14 mouse cellular contexts compared by ENCODE assay signal in genomic region chr10:62138040-62138439, GRCm38 (mm10). TPM values are rescaled to one million over a fixed set of nuclear protein-coding genes. Genes with fewer than 3 reads are reported as not detected.
A peak's percentile ranks its signal among the peaks of the same experiment; 100 is the strongest.
DNase-seq lines count a peak whose midpoint lies in the region; ATAC-seq and TF ChIP-seq lines count a peak whose summit lies in the region.
"Had no signal": no experiment of that assay in that cellular context is flagged by ENCODE, and none has a peak within 500 bp of the region (broad histone marks: within the 10 kb centered on the region; RNA-seq: fewer than 3 reads in every experiment).

No protein-coding gene starts in this region.

- peak; percentile 65 for DNase-seq in intestine, embryonic 14.5 days (ENCODE audit: low spot score)
- peak; percentile 70 for DNase-seq in testis, postnatal 10 days (ENCODE audit: low spot score)
- no peak for DNase-seq in testis, postnatal 14 days (ENCODE audit: low spot score)
- DNase-seq in embryonic facial prominence, embryonic 14.5 days (ENCODE audit: low spot score): peak; percentile 70
- no peak for DNase-seq in layer of hippocampus, postnatal 14 days (ENCODE audit: low spot score in 2 of 2)
- no peak for DNase-seq in layer of hippocampus, adult 2 months (ENCODE audit: low spot score in 2 of 2)
- DNase-seq: cerebellum, adult 18-20 months; layer of hippocampus, postnatal 36 days; thymus, postnatal 4 days had no signal

- H3K27me3 ChIP-seq in intestine, embryonic 14.5 days (replicated peaks; ENCODE audit: control insufficient read depth, insufficient read depth, low read length): peaks cover 49% of the 10 kb centered on the region
- peaks cover 36% of the 10 kb centered on the region for H3K27me3 ChIP-seq in intestine, embryonic 16.5 days (replicated peaks; ENCODE audit: control insufficient read depth, insufficient read depth, low read length)
- H3K27me3 ChIP-seq in embryonic facial prominence, embryonic 14.5 days (replicated peaks; ENCODE audit: control insufficient read depth, insufficient read depth, low read length): peaks cover 54% of the 10 kb centered on the region

- H3K4me2 ChIP-seq in intestine, embryonic 14.5 days (ENCODE audit: low read length): no peak overlapping the region
- H3K4me2 ChIP-seq in intestine, embryonic 16.5 days (ENCODE audit: low read depth, low read length): no peak overlapping the region
- H3K4me2 ChIP-seq in embryonic facial prominence, embryonic 14.5 days (ENCODE audit: low read depth, low read length): no peak overlapping the region
- H3K4me2 ChIP-seq: intestine, embryonic 15.5 days had no signal

- 14% methylated on average over 3 of the region's 3 CpGs for WGBS in intestine, embryonic 14.5 days
- WGBS in intestine, embryonic 16.5 days: 16% methylated on average over 3 of the region's 3 CpGs
- WGBS in embryonic facial prominence, embryonic 14.5 days: 11% methylated on average over 3 of the region's 3 CpGs

- H3K9me3 ChIP-seq in intestine, embryonic 14.5 days (ENCODE audit: control insufficient read depth, low read length): no peaks in the 10 kb centered on the region
- H3K9me3 ChIP-seq in intestine, embryonic 16.5 days (ENCODE audit: control insufficient read depth, low read length): no peaks in the 10 kb centered on the region
- no peaks in the 10 kb centered on the region for H3K9me3 ChIP-seq in embryonic facial prominence, embryonic 14.5 days (ENCODE audit: control insufficient read depth, low read length)
- H3K9me3 ChIP-seq: intestine, embryonic 15.5 days had no signal

- no peak overlapping the region for H3K27ac ChIP-seq in intestine, embryonic 14.5 days (ENCODE audit: low read depth)
- H3K27ac ChIP-seq in intestine, embryonic 16.5 days (ENCODE audit: low read length): no peak overlapping the region
- no peak overlapping the region for H3K27ac ChIP-seq in embryonic facial prominence, embryonic 14.5 days (replicated peaks; ENCODE audit: low read depth, low read length)
- H3K27ac ChIP-seq in layer of hippocampus, adult 2 months: no peak overlapping the region
- H3K27ac ChIP-seq: intestine, embryonic 15.5 days; macrophage had no signal

- peaks cover 2% of the 10 kb centered on the region; the same call in 1 of the 2 replicates for H3K4me1 ChIP-seq in intestine, embryonic 14.5 days (replicated peaks; ENCODE audit: control insufficient read depth, insufficient read depth, low read length)
- no peaks in the 10 kb centered on the region for H3K4me1 ChIP-seq in intestine, embryonic 16.5 days (ENCODE audit: control insufficient read depth, insufficient read depth, low read length)
- H3K4me1 ChIP-seq in embryonic facial prominence, embryonic 14.5 days (ENCODE audit: control insufficient read depth, insufficient read depth, low read length): no peaks in the 10 kb centered on the region

- H3K4me3 ChIP-seq in intestine, embryonic 14.5 days (ENCODE audit: low read depth, low read length): no peak overlapping the region
- no peak overlapping the region for H3K4me3 ChIP-seq in intestine, embryonic 16.5 days (ENCODE audit: low read length)
- H3K4me3 ChIP-seq in embryonic facial prominence, embryonic 14.5 days (ENCODE audit: low read depth, low read length): no peak overlapping the region
- H3K4me3 ChIP-seq in layer of hippocampus, adult 2 months: no peak overlapping the region
- H3K4me3 ChIP-seq: intestine, embryonic 15.5 days had no signal

- no peak overlapping the region for H3K9ac ChIP-seq in intestine, embryonic 14.5 days (ENCODE audit: low read length)
- H3K9ac ChIP-seq in intestine, embryonic 16.5 days (ENCODE audit: low read depth, low read length): no peak overlapping the region
- no peak overlapping the region for H3K9ac ChIP-seq in embryonic facial prominence, embryonic 14.5 days (ENCODE audit: low read depth, low read length)
- H3K9ac ChIP-seq: intestine, embryonic 15.5 days had no signal

- no peak for TF ChIP-seq CTCF in layer of hippocampus, adult 2 months (conservative IDR thresholded peaks at IDR 0.05)

- no peak for ATAC-seq in intestine, embryonic 14.5 days (replicated peaks; ENCODE audit: low FRiP score, low TSS enrichment, low read depth)
- no peak for ATAC-seq in intestine, embryonic 16.5 days
- no peak for ATAC-seq in embryonic facial prominence, embryonic 14.5 days (ENCODE audit: low read depth)
- ATAC-seq: intestine, embryonic 15.5 days had no signal

- H3K36me3 ChIP-seq in intestine, embryonic 14.5 days (ENCODE audit: control insufficient read depth, insufficient read depth, low read length): no peaks in the 10 kb centered on the region
- no peaks in the 10 kb centered on the region for H3K36me3 ChIP-seq in intestine, embryonic 16.5 days (ENCODE audit: control insufficient read depth, insufficient read depth, low read length)
- no peaks in the 10 kb centered on the region for H3K36me3 ChIP-seq in embryonic facial prominence, embryonic 14.5 days (ENCODE audit: control insufficient read depth, insufficient read depth, low read length)
- H3K36me3 ChIP-seq: intestine, embryonic 15.5 days had no signal

RNA-seq across cellular contexts. Expression of gene Neurog3, which starts 5.2 kb away (rescaled TPM):
- polyA plus RNA-seq in intestine, embryonic 14.5 days (2014; fragmentation: Nextera tagmentation; extraction: Ambion mirVana): 8.5 and 20.9 TPM in 2 replicates
- polyA plus RNA-seq in intestine, embryonic 16.5 days (2015; fragmentation: Nextera tagmentation; extraction: Ambion mirVana): 6.1 and 6.3 TPM in 2 replicates
- not detected in 2 replicates for polyA plus RNA-seq in embryonic facial prominence, embryonic 14.5 days (2014; fragmentation: Nextera tagmentation; extraction: Ambion mirVana)
- total RNA-seq in layer of hippocampus, postnatal 14 days (2021): not detected
- total RNA-seq in layer of hippocampus, adult 2 months (2021): not detected
- total RNA-seq: layer of hippocampus, postnatal 36 days; liver, adult 2 months had no signal
- polyA plus RNA-seq: heart, embryonic 14.5 days; liver, adult 2 months; macrophage had no signal

RNA-seq across cellular contexts. Expression of gene Fam241b, which starts 5.7 kb away (rescaled TPM):
- polyA plus RNA-seq in intestine, embryonic 14.5 days (2014; fragmentation: Nextera tagmentation; extraction: Ambion mirVana): 7.6 and 10.3 TPM in 2 replicates
- polyA plus RNA-seq in intestine, embryonic 16.5 days (2015; fragmentation: Nextera tagmentation; extraction: Ambion mirVana): 42.4 and 43.1 TPM in 2 replicates
- 3.0 and 4.2 TPM in 2 replicates for polyA plus RNA-seq in embryonic facial prominence, embryonic 14.5 days (2014; fragmentation: Nextera tagmentation; extraction: Ambion mirVana)
- total RNA-seq in layer of hippocampus, postnatal 14 days (2021): 10 to 100 TPM; 42.7 to 44.1 TPM
- 10 to 100 TPM; 36.2 to 40.6 TPM for total RNA-seq in layer of hippocampus, adult 2 months (2021)
- polyA plus RNA-seq: macrophage had no signal

Comparison
In these comparisons a context has a peak if more than half of its experiments do, and no peak if none do; other contexts are left out.
1. DNase-seq: peak in intestine, embryonic 14.5 days (single experiment), testis, postnatal 10 days (single experiment) and embryonic facial prominence, embryonic 14.5 days (single experiment); none in testis, postnatal 14 days (single experiment), layer of hippocampus, postnatal 14 days (0 of 2) and layer of hippocampus, adult 2 months (0 of 2).